Mouse (Mus musculus): ENCODE results near the gene Numb. TPM values are rescaled to one million over a fixed set of nuclear protein-coding genes. Genes with fewer than 3 reads are reported as not detected.
"Not testable (repeated sequence)": the region's sequence is repeated elsewhere in the genome, so short reads cannot be mapped to it uniquely, and the experiment has no call there.

Numb gene
- polyA plus RNA-seq, 1 experiment from 2014 or later = 16.3 TPM

GRCm38 (mm10) chr12:83947260-83947811 lies 25.6 kb upstream of the Numb start:
- no peak overlapping the region for H3K4me3 ChIP-seq (replicated peaks; ENCODE audit: low read length)

DNA sequence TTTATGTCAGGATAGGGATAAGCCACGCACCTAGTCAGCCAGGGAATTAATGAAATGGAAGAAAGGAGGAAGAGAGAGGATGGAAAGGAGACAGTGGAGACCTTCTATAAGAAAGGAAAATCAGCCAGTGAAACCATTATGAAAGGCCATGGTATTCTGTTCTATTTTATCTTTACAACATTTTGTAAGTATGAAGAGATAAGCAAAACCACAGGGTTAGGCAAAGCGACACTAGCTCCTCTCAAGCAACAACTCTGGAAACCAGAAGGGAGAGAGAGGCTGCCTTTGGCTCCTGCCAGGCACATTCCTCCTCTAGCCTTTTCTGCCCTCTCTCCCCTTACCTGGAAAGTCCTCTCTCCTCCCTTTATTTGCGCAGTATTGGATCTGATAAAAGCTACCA lies 20.2 kb upstream of the Numb start:
- H3K9me3 ChIP-seq (ENCODE audit: control insufficient read depth, low read length) = no peaks in the 10 kb centered on the region
- ATAC-seq = no peak
- no peak overlapping the region for H3K4me3 ChIP-seq (replicated peaks; ENCODE audit: low read length)
- no peak overlapping the region for H3K27ac ChIP-seq (ENCODE audit: low read length)
- H3K36me3 ChIP-seq (ENCODE audit: control insufficient read depth, insufficient read depth) = no peaks in the 10 kb centered on the region
- no peaks in the 10 kb centered on the region for H3K4me1 ChIP-seq (replicated peaks; ENCODE audit: control insufficient read depth, insufficient read depth, low read length)
- H3K4me2 ChIP-seq (ENCODE audit: low read length) = no peak overlapping the region
- no peaks in the 10 kb centered on the region for H3K27me3 ChIP-seq (replicated peaks; ENCODE audit: control insufficient read depth, insufficient read depth, low read length)
- H3K9ac ChIP-seq (replicated peaks; ENCODE audit: low read depth, low read length) = no peak overlapping the region
- WGBS = 83% methylated on average over 3 of the region's 3 CpGs

More at GRCm38 (mm10) chr12:83947260-83947811, 25.6 kb upstream of the Numb start:
- WGBS = 90% methylated on average over 8 of the region's 8 CpGs
- ATAC-seq = no peak
- H3K4me1 ChIP-seq (replicated peaks; ENCODE audit: control insufficient read depth, insufficient read depth, low read length) = peaks cover 14% of the 10 kb centered on the region
- no peak overlapping the region for H3K4me2 ChIP-seq (ENCODE audit: low read length)
- H3K36me3 ChIP-seq (ENCODE audit: control insufficient read depth, insufficient read depth) = no peaks in the 10 kb centered on the region
- no peak overlapping the region for H3K9ac ChIP-seq (replicated peaks; ENCODE audit: low read depth, low read length)
- no peak overlapping the region for H3K27ac ChIP-seq (ENCODE audit: low read length)
- no peaks in the 10 kb centered on the region for H3K9me3 ChIP-seq (ENCODE audit: control insufficient read depth, low read length)
- H3K27me3 ChIP-seq (replicated peaks; ENCODE audit: control insufficient read depth, insufficient read depth, low read length) = no peaks in the 10 kb centered on the region

DNA sequence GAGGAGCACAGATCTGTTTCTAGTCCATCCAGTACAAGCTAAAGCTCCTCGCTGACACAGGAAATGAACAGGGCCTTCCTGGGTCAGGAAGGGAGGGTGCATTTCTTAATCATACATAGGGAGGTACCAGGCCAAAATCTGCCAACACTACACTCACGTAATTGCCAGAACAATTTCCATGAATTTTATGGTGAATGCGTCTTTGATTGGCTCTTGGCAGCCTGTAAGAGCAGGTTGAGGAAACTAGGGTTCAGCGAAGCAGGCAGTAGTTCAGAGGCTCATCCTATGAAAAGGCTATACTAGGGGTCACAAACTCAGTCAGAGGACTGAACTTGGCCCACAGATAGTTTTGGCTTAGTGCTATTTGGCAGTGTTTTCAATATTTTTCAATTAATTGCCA lies 18.3 kb upstream of the Numb start:
- H3K4me3 ChIP-seq (replicated peaks; ENCODE audit: low read length) = no peak overlapping the region
- H3K9ac ChIP-seq (replicated peaks; ENCODE audit: low read depth, low read length) = no peak overlapping the region
- no peaks in the 10 kb centered on the region for H3K36me3 ChIP-seq (ENCODE audit: control insufficient read depth, insufficient read depth)
- no peak overlapping the region for H3K27ac ChIP-seq (ENCODE audit: low read length)
- no peaks in the 10 kb centered on the region for H3K9me3 ChIP-seq (ENCODE audit: control insufficient read depth, low read length)
- WGBS = 41% methylated on average over 4 of the region's 4 CpGs
- H3K4me2 ChIP-seq (ENCODE audit: low read length) = no peak overlapping the region
- no peaks in the 10 kb centered on the region for H3K27me3 ChIP-seq (replicated peaks; ENCODE audit: control insufficient read depth, insufficient read depth, low read length)
- H3K4me1 ChIP-seq (replicated peaks; ENCODE audit: control insufficient read depth, insufficient read depth, low read length) = no peaks in the 10 kb centered on the region
- ATAC-seq = no peak

DNA sequence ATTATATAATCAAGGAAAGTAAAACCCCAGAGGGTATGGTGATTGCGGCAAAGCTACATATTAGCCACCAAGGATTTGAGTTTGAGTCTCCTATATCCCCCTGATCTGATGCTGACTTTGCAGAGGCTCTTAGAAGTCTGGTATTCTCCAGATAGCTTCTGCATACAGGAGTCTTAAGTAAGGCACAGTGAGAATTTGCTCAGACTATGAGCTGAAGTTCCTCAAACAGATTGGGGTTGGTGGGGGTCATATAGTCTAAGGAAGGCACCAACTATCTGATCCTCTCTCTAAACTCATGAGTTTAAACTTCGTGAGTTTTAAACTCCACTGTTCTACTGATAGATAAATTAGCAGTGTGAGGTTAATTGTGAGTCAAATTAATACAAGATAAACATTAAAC lies 17.6 kb upstream of the Numb start:
- Histone ChIP-seq H3K27me3 (replicated peaks; ENCODE audit: control insufficient read depth, insufficient read depth, low read length) (no peaks in the 10 kb centered on the region), H3K4me1 (replicated peaks; ENCODE audit: control insufficient read depth, insufficient read depth, low read length) (no peaks in the 10 kb centered on the region), H3K4me2 (ENCODE audit: low read length) (no peak overlapping the region), H3K9me3 (ENCODE audit: control insufficient read depth, low read length) (0 out of 2 replicates have a peak, but pooled peaks cover 2% of the 10 kb centered on the region), H3K36me3 (ENCODE audit: control insufficient read depth, insufficient read depth) (no peaks in the 10 kb centered on the region), H3K27ac (ENCODE audit: low read length) (no peak overlapping the region), H3K9ac (replicated peaks; ENCODE audit: low read depth, low read length) (no peak overlapping the region), H3K4me3 (replicated peaks; ENCODE audit: low read length) (no peak overlapping the region)
- WGBS = 73% methylated on average over 2 of the region's 2 CpGs
- ATAC-seq = no peak

- 41% methylated on average over 1 of the region's 1 CpGs for WGBS
Measured at GRCm38 (mm10) chr12:83938592-83938991, 16.9 kb upstream of the Numb start.

DNA sequence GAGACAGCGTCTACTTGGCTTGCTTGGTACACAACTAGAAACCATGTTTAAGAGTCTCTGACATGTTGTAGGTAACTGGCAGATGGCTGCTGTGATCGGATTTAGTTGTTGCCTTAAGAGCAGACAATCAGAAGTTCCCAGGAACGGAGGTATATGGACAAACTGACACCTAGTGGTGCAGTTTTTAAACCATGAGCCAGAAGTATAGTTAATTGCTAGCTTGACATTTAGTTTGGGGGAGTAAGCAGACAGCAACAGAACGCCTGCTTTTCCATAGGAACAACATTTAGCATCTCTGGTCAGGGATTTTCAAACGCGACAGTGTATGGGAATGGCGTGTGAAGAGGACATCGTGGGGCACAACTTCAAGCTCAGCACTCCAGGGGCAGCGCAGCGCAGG lies 15.9 kb upstream of the Numb start:
- 0 out of 2 replicates have a peak, but pooled peaks cover 2% of the 10 kb centered on the region for H3K9me3 ChIP-seq (ENCODE audit: control insufficient read depth, low read length)
- no peak overlapping the region for H3K4me2 ChIP-seq (ENCODE audit: low read length)
- WGBS = 70% methylated on average over 10 of the region's 10 CpGs
- H3K9ac ChIP-seq (replicated peaks; ENCODE audit: low read depth, low read length) = no peak overlapping the region
- no peak overlapping the region for H3K27ac ChIP-seq (ENCODE audit: low read length)
- H3K27me3 ChIP-seq (replicated peaks; ENCODE audit: control insufficient read depth, insufficient read depth, low read length) = no peaks in the 10 kb centered on the region
- no peak for ATAC-seq
- no peak overlapping the region for H3K4me3 ChIP-seq (replicated peaks; ENCODE audit: low read length)
- no peaks in the 10 kb centered on the region for H3K36me3 ChIP-seq (ENCODE audit: control insufficient read depth, insufficient read depth)
- H3K4me1 ChIP-seq (replicated peaks; ENCODE audit: control insufficient read depth, insufficient read depth, low read length) = no peaks in the 10 kb centered on the region

More at GRCm38 (mm10) chr12:83938592-83938991, 16.9 kb upstream of the Numb start:
- not testable (repeated sequence) for H3K4me1 ChIP-seq (replicated peaks; ENCODE audit: control insufficient read depth, insufficient read depth, low read length); H3K27ac ChIP-seq (ENCODE audit: low read length); H3K9ac ChIP-seq (replicated peaks; ENCODE audit: low read depth, low read length); H3K27me3 ChIP-seq (replicated peaks; ENCODE audit: control insufficient read depth, insufficient read depth, low read length); ATAC-seq; H3K9me3 ChIP-seq (ENCODE audit: control insufficient read depth, low read length); H3K4me2 ChIP-seq (ENCODE audit: low read length); H3K4me3 ChIP-seq (replicated peaks; ENCODE audit: low read length); H3K36me3 ChIP-seq (ENCODE audit: control insufficient read depth, insufficient read depth)

DNA sequence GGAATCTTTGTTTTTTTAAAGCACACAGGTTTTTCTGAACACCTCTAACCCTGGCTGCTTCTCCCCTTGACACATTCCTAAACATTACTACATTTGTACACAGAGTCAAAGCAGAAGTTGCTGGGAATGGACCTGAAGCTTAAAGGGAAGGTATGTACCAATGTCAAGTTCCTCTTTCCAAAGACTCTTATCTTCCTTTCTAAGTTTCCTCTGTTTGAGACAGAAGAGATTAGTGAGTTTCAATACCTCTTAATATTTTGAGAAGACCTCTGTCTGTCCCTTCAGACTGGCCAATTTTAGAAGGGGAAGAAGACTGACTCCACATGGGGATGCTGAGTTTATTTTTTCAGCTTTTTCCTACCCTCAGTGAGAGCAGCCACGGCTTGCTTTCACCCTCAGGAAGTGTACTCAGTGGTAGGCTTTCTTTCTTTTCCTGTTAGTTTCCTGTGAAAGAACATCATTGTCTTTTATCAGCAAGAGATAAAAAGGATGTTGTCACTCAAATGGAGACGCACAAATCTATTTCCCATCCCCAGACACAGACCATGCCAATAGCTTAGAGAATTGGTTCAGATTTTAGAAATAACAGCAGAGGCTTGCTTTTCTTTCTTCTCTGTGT lies 7.6 kb upstream of the Numb start:
- Histone ChIP-seq H3K4me2 (ENCODE audit: low read length) (no peak overlapping the region), H3K27ac (ENCODE audit: low read length) (no peak overlapping the region), H3K9ac (replicated peaks; ENCODE audit: low read depth, low read length) (no peak overlapping the region), H3K36me3 (ENCODE audit: control insufficient read depth, insufficient read depth) (no peaks in the 10 kb centered on the region), H3K9me3 (ENCODE audit: control insufficient read depth, low read length) (no peaks in the 10 kb centered on the region), H3K4me1 (replicated peaks; ENCODE audit: control insufficient read depth, insufficient read depth, low read length) (no peaks in the 10 kb centered on the region), H3K4me3 (replicated peaks; ENCODE audit: low read length) (no peak overlapping the region), H3K27me3 (replicated peaks; ENCODE audit: control insufficient read depth, insufficient read depth, low read length) (no peaks in the 10 kb centered on the region)
- WGBS = 52% methylated on average over 2 of the region's 2 CpGs
- ATAC-seq = no peak

DNA sequence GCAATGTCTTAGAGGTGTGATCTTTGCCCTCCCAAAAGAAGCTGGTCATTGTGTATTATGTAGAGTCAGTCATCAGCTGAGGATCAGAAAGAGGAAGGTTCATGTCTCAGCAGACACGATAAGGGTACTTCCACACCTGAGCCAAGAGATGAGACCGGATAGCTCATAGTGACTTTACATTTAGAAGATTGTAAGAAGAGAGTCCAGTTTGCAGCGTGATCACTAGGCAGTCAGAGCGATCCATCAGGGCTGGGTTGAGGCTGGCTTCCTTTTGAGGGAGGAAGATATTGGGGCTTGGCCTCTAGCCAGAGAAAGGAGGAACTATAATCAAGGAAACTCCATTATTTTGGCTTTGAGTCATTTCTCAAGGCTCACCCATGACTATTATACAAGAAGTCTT lies 6.0 kb upstream of the Numb start:
- Histone ChIP-seq H3K36me3 (ENCODE audit: control insufficient read depth, insufficient read depth) (no peaks in the 10 kb centered on the region), H3K27ac (ENCODE audit: low read length) (no peak overlapping the region), H3K4me2 (ENCODE audit: low read length) (no peak overlapping the region), H3K4me3 (replicated peaks; ENCODE audit: low read length) (no peak overlapping the region), H3K9me3 (ENCODE audit: control insufficient read depth, low read length) (no peaks in the 10 kb centered on the region), H3K9ac (replicated peaks; ENCODE audit: low read depth, low read length) (no peak overlapping the region), H3K27me3 (replicated peaks; ENCODE audit: control insufficient read depth, insufficient read depth, low read length) (no peaks in the 10 kb centered on the region), H3K4me1 (replicated peaks; ENCODE audit: control insufficient read depth, insufficient read depth, low read length) (0 out of 2 replicates have a peak, but pooled peaks cover 2% of the 10 kb centered on the region)
- WGBS = 86% methylated on average over 4 of the region's 4 CpGs
- ATAC-seq = no peak

DNA sequence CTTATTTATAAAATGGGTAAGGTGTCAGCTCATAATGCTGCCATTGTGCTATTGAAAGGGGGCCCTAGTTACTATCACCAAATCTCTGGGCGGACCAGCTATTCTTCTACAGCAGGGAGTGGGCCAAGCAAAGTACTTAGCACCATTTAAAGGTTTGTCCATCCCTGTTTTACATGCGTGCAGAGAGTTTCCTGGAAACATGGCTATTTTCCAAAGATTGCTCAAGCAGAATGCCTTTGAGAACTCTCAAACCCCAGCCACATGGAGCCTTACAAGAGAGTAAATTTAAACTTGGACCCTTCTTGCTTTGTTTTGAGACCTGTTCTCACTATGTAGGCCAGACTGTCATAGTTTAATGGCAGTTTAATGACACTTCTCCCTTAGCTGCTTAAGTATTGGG lies 4.3 kb upstream of the Numb start:
- Histone ChIP-seq H3K9ac (replicated peaks; ENCODE audit: low read depth, low read length) (no peak overlapping the region), H3K27me3 (replicated peaks; ENCODE audit: control insufficient read depth, insufficient read depth, low read length) (no peaks in the 10 kb centered on the region), H3K4me3 (replicated peaks; ENCODE audit: low read length) (no peak overlapping the region), H3K4me2 (ENCODE audit: low read length) (no peak overlapping the region), H3K27ac (ENCODE audit: low read length) (no peak overlapping the region), H3K9me3 (ENCODE audit: control insufficient read depth, low read length) (no peaks in the 10 kb centered on the region), H3K36me3 (ENCODE audit: control insufficient read depth, insufficient read depth) (no peaks in the 10 kb centered on the region), H3K4me1 (replicated peaks; ENCODE audit: control insufficient read depth, insufficient read depth, low read length) (0 out of 2 replicates have a peak, but pooled peaks cover 2% of the 10 kb centered on the region)
- ATAC-seq = no peak
- WGBS = 52% methylated on average over 2 of the region's 2 CpGs
